Mouse (Mus musculus) lung, postnatal 0 days (tissue): ENCODE measurements at regions not wholly inside any gene's neighbourhood (a gene's known extent, or its start where the extent isn't known, plus 50 kb on each side); places are given as distances from the start of the nearest gene placed in this dataset.

ENCODE experiments used
- CTCF ChIP-seq: IDR thresholded peaks from 2 replicates; pipeline ENCODE4 v1.5.1; 2016; ENCODE audit warnings: antibody characterized with exemption, mild to moderate bottlenecking
- EP300 ChIP-seq: IDR thresholded peaks from 2 replicates; pipeline ENCODE4 v1.6.1; 2016; ENCODE audit warnings: antibody characterized with exemption, mild to moderate bottlenecking, control low read depth

DNA sequence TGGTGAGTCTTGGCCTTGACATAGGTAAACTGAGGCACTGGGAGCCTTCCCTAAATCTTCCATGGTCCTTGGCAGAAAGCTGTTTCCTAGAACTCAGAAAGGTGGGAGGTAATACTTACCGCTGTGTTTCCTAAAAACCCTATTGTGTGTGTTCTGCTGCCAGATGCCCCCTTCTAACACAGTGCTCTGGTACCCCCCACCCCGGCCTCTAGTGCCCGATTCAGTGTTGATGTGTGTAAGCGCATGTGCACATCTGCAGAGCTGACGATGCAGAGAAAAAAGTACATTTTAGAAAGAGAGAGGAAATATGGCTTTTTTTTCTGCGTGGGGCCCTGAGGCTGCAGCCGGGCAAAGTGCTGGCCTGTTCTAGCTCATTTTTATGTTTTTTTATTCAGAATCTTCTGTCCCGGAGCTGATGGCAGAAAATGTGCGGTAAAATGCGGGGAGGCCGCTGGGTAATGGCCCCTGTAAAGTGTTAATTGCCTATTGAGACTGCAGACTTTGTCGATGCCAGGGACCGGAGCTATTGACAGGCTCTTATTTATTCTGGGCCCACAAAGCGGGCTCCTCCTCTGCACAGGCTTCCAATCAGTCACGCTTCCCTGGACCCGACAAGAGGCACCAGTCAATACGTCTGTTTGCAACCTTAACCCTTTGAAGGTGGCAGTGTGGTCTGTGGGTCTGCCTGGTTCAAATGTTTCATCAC is 208.0 kb downstream of the Dhx35 start:
- TF ChIP-seq CTCF (no peak), EP300 (no peak)
